Mouse (Mus musculus): ENCODE results near the gene Dhdds. TPM values are rescaled to one million over a fixed set of nuclear protein-coding genes. Genes with fewer than 3 reads are reported as not detected.

Gene Dhdds
- polyA plus RNA-seq, 1 experiment = 27.7 TPM

GRCm38 (mm10) chr4:134011450-134012414, 11.0 kb upstream of the Dhdds start:
- peaks cover 40% of the 10 kb centered on the region for H3K27me3 ChIP-seq (ENCODE audit: control insufficient read depth, insufficient read depth, insufficient read length)
- no peak overlapping the region for H3K4me3 ChIP-seq (ENCODE audit: insufficient read depth, poor library complexity, severe bottlenecking)
- H3K36me3 ChIP-seq (ENCODE audit: control insufficient read depth, insufficient read depth) = no peaks in the 10 kb centered on the region
- no peak for TF ChIP-seq MYOG (IDR thresholded peaks at IDR 0.05; ENCODE audit: control insufficient read depth, extremely low read depth, insufficient read length)
- H3ac ChIP-seq (ENCODE audit: control insufficient read depth, insufficient read length, low read depth) = no peak overlapping the region
- H3K79me2 ChIP-seq (ENCODE audit: control insufficient read depth, insufficient read depth) = no peaks in the 10 kb centered on the region
- H3K79me3 ChIP-seq (ENCODE audit: low read depth) = no peaks in the 10 kb centered on the region

GRCm38 (mm10) chr4:134009709-134010108, 9.0 kb upstream of the Dhdds start:
- Histone ChIP-seq H3K27me3 (ENCODE audit: control insufficient read depth, insufficient read depth, insufficient read length) (peaks cover 41% of the 10 kb centered on the region), H3K36me3 (ENCODE audit: control insufficient read depth, insufficient read depth) (no peaks in the 10 kb centered on the region), H3K79me2 (ENCODE audit: control insufficient read depth, insufficient read depth) (no peaks in the 10 kb centered on the region), H3K4me3 (ENCODE audit: insufficient read depth, poor library complexity, severe bottlenecking) (no peak overlapping the region), H3ac (ENCODE audit: control insufficient read depth, insufficient read length, low read depth) (no peak overlapping the region), H3K79me3 (ENCODE audit: low read depth) (no peaks in the 10 kb centered on the region)
- TF ChIP-seq CEBPB (IDR thresholded peaks at IDR 0.05; ENCODE audit: low read depth) (no peak), MYOD1 (IDR thresholded peaks at IDR 0.05; ENCODE audit: control insufficient read depth, insufficient read length, low read depth) (no peak), MAX (IDR thresholded peaks at IDR 0.05) (no peak), MYOG (IDR thresholded peaks at IDR 0.05; ENCODE audit: control insufficient read depth, extremely low read depth, insufficient read length) (no peak), CTCF (IDR thresholded peaks at IDR 0.05; ENCODE audit: control insufficient read depth, insufficient read depth, insufficient read length) (no peak), FOSL1 (IDR thresholded peaks at IDR 0.05; ENCODE audit: insufficient read depth, low read length, poor library complexity, severe bottlenecking) (no peak), USF1 (IDR thresholded peaks at IDR 0.05; ENCODE audit: low read depth) (no peak)

- no peaks in the 10 kb centered on the region for H3K36me3 ChIP-seq (ENCODE audit: control insufficient read depth, insufficient read depth)
Measured at GRCm38 (mm10) chr4:134006845-134007244, 6.1 kb upstream of the Dhdds start.

GRCm38 (mm10) chr4:134005581-134006358, 5.1 kb upstream of the Dhdds start:
- Histone ChIP-seq H3K36me3 (ENCODE audit: control insufficient read depth, insufficient read depth) (no peaks in the 10 kb centered on the region), H3K4me3 (ENCODE audit: insufficient read depth, poor library complexity, severe bottlenecking) (no peak overlapping the region), H3ac (ENCODE audit: control insufficient read depth, insufficient read length, low read depth) (no peak overlapping the region), H3K79me3 (ENCODE audit: low read depth) (no peaks in the 10 kb centered on the region), H3K79me2 (ENCODE audit: control insufficient read depth, insufficient read depth) (no peaks in the 10 kb centered on the region), H3K27me3 (ENCODE audit: control insufficient read depth, insufficient read depth, insufficient read length) (peaks cover 27% of the 10 kb centered on the region)
- no peak for TF ChIP-seq MAX (IDR thresholded peaks at IDR 0.05)

More at GRCm38 (mm10) chr4:134006845-134007244, 6.1 kb upstream of the Dhdds start:
- H3K79me2 ChIP-seq (ENCODE audit: control insufficient read depth, insufficient read depth) = no peaks in the 10 kb centered on the region
- H3K4me3 ChIP-seq (ENCODE audit: insufficient read depth, poor library complexity, severe bottlenecking) = no peak overlapping the region
- peaks cover 28% of the 10 kb centered on the region for H3K27me3 ChIP-seq (ENCODE audit: control insufficient read depth, insufficient read depth, insufficient read length)
- H3K79me3 ChIP-seq (ENCODE audit: low read depth) = no peaks in the 10 kb centered on the region
- no peak overlapping the region for H3ac ChIP-seq (ENCODE audit: control insufficient read depth, insufficient read length, low read depth)
- TF ChIP-seq CTCF (IDR thresholded peaks at IDR 0.05; ENCODE audit: control insufficient read depth, insufficient read depth, insufficient read length) = no peak
- TF ChIP-seq CEBPB (IDR thresholded peaks at IDR 0.05; ENCODE audit: low read depth) = no peak
- TF ChIP-seq FOSL1 (IDR thresholded peaks at IDR 0.05; ENCODE audit: insufficient read depth, low read length, poor library complexity, severe bottlenecking) = no peak
- no peak for TF ChIP-seq MYOD1 (IDR thresholded peaks at IDR 0.05; ENCODE audit: control insufficient read depth, insufficient read length, low read depth)
- no peak for TF ChIP-seq USF1 (IDR thresholded peaks at IDR 0.05; ENCODE audit: low read depth)
- TF ChIP-seq MYOG (IDR thresholded peaks at IDR 0.05; ENCODE audit: control insufficient read depth, extremely low read depth, insufficient read length) = no peak
- TF ChIP-seq MAX (IDR thresholded peaks at IDR 0.05) = no peak

GRCm38 (mm10) chr4:134002903-134003302, 2.2 kb upstream of the Dhdds start:
- H3K36me3 ChIP-seq (ENCODE audit: control insufficient read depth, insufficient read depth) = peaks cover 8% of the 10 kb centered on the region
- H3ac ChIP-seq (ENCODE audit: control insufficient read depth, insufficient read length, low read depth) = no peak overlapping the region
- peaks cover 4% of the 10 kb centered on the region for H3K79me3 ChIP-seq (ENCODE audit: low read depth)
- no peak overlapping the region for H3K4me3 ChIP-seq (ENCODE audit: insufficient read depth, poor library complexity, severe bottlenecking)
- peaks cover 16% of the 10 kb centered on the region for H3K79me2 ChIP-seq (ENCODE audit: control insufficient read depth, insufficient read depth)
- H3K27me3 ChIP-seq (ENCODE audit: control insufficient read depth, insufficient read depth, insufficient read length) = peaks cover 17% of the 10 kb centered on the region
- TF ChIP-seq FOSL1 (IDR thresholded peaks at IDR 0.05; ENCODE audit: insufficient read depth, low read length, poor library complexity, severe bottlenecking) (no peak), CEBPB (IDR thresholded peaks at IDR 0.05; ENCODE audit: low read depth) (no peak), USF1 (IDR thresholded peaks at IDR 0.05; ENCODE audit: low read depth) (no peak), MYOG (IDR thresholded peaks at IDR 0.05; ENCODE audit: control insufficient read depth, extremely low read depth, insufficient read length) (no peak), MYOD1 (IDR thresholded peaks at IDR 0.05; ENCODE audit: control insufficient read depth, insufficient read length, low read depth) (no peak), CTCF (IDR thresholded peaks at IDR 0.05; ENCODE audit: control insufficient read depth, insufficient read depth, insufficient read length) (no peak), MAX (IDR thresholded peaks at IDR 0.05) (no peak)

All from C2C12 (cell line).